Mouse (Mus musculus) liver, adult 2 months (tissue): Measurements from ENCODE around the gene Srrd.

Experiments
- CTCF ChIP-seq: fragments of 200-500 bp; IDR thresholded peaks from 2 replicates; pipeline ENCODE4 v1.5.1; 2011; ENCODE audit warnings: low read depth, low read length, control low read depth
- POLR2A ChIP-seq: fragments of 200-500 bp; IDR thresholded peaks from 2 replicates; pipeline ENCODE4 v1.6.1; 2011; ENCODE audit warnings: low read length, control low read depth; ENCODE audit not compliant: insufficient read depth; ENCODE audit errors: extremely low read depth

DNA sequence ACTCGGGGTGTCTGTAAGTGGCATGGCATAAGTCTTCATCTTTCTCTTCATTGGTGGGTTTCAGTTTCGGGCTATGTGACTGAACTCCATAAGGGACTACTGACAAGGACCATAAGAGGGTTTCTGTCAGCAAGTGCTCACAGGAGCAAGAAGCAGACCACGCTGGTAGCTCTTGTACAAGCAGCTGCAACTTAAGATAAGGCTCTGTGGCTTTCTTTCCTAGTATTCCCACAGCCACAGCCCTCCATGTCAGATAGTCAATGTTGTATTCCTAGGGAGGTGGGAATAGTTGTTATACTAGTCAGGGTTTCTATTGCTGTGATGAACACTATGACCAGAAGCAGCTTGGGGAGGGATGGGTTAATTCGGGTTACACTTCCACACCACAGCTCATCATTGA, 16.7 kb upstream of the Srrd start:
- no peak for TF ChIP-seq CTCF
- TF ChIP-seq POLR2A, result no peak
